Mouse (Mus musculus): Measurements from ENCODE around the gene Kcnip3. TPM values are rescaled to one million over a fixed set of nuclear protein-coding genes. Genes with fewer than 3 reads are reported as not detected.

Gene Kcnip3
- total and polyA plus RNA-seq, 2 experiments: 0.09 to 0.45 TPM

DNA sequence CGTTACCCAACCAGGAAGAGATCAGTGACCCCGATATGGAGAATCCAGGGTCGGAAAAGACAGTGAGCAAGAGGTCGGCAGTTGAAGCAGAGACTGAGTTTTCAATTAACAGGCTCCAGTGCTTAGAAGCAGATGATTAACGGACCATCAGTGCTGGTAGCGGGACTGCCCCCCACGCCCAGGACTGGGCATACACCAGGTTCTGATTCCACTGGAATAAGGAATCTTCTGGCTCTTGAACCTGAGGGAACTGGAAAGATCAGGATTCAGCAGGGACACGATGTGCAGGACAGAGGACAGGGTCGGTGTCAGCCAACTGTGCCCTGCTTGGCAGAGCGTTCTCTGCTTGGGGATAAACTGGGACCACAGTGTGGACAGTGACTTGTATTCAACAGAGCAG lies 106.1 kb downstream of the Kcnip3 start:
- TF ChIP-seq CTCF (IDR thresholded peaks at IDR 0.05; ENCODE audit: low read depth, low read length): no peak
- no peak for TF ChIP-seq POLR2A (IDR thresholded peaks at IDR 0.05; ENCODE audit: extremely low read depth, insufficient read depth, low read length)
- Histone ChIP-seq H3K27ac (replicated peaks; ENCODE audit: insufficient read depth, low read depth, low read length) (no peak overlapping the region), H3K79me2 (ENCODE audit: control insufficient read depth, insufficient read depth, low read length) (no peaks in the 10 kb centered on the region), H3K4me3 (ENCODE audit: insufficient read depth, low read depth, low read length) (no peak overlapping the region), H3K4me1 (ENCODE audit: control insufficient read depth, insufficient read depth, low read length) (no peaks in the 10 kb centered on the region), H3K9ac (ENCODE audit: low read depth, low read length) (no peak overlapping the region), H3K36me3 (ENCODE audit: control insufficient read depth, insufficient read depth, low read length) (no peaks in the 10 kb centered on the region), H3K27me3 (ENCODE audit: control insufficient read depth, insufficient read depth, low read length) (no peaks in the 10 kb centered on the region)
- WGBS: 34% methylated on average over 10 of the region's 10 CpGs
- peak; percentile 35 for DNase-seq (ENCODE audit: extremely low read depth, low read depth, low spot score)

DNA sequence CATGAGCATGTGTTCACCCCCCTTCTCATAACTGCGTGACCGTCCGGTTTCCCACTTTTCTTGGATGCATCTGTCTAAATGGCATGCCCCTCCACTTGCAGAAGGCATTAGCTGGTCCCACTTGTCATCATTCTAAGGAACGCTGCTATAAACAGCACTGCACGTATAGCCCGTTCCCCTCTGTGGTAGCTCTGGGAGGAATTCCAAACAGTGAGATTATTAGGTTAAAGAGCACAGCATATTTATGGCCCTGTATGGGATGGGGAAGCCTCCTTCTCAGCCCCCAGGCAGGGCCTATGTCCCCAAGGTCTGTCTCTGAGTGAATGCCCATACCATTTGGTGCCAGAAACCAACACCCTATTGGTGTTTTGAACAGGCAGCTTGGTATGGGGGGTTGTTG lies 110.8 kb downstream of the Kcnip3 start:
- WGBS: 92% methylated on average over 6 of the region's 6 CpGs
- Histone ChIP-seq H3K27me3 (ENCODE audit: control insufficient read depth, insufficient read depth, low read length) (no peaks in the 10 kb centered on the region), H3K4me1 (ENCODE audit: control insufficient read depth, insufficient read depth, low read length) (no peaks in the 10 kb centered on the region)

More for the DNA sequence above, 110.8 kb downstream of the Kcnip3 start:
- Histone ChIP-seq H3K4me3 (ENCODE audit: insufficient read depth, low read depth, low read length) (no peak overlapping the region), H3K79me2 (ENCODE audit: control insufficient read depth, insufficient read depth, low read length) (no peaks in the 10 kb centered on the region), H3K9ac (ENCODE audit: low read depth, low read length) (no peak overlapping the region), H3K27ac (replicated peaks; ENCODE audit: insufficient read depth, low read depth, low read length) (no peak overlapping the region), H3K36me3 (ENCODE audit: control insufficient read depth, insufficient read depth, low read length) (no peaks in the 10 kb centered on the region)
- TF ChIP-seq CTCF (IDR thresholded peaks at IDR 0.05; ENCODE audit: low read depth, low read length): no peak
- no peak for TF ChIP-seq POLR2A (IDR thresholded peaks at IDR 0.05; ENCODE audit: extremely low read depth, insufficient read depth, low read length)
- no peak for DNase-seq (ENCODE audit: extremely low read depth, low read depth, low spot score)

Other genes starting within 250 kb of the Kcnip3 start
- 0.37 and 1.2 TPM in 2 replicates for gene Dusp2, start 185.9 kb downstream of the Kcnip3 start, total RNA-seq (2014; rRNA removed)
- 0.45 and 0.83 TPM in 2 replicates for gene Dusp2, start 185.9 kb downstream of the Kcnip3 start, polyA plus RNA-seq (2012; rRNA removed)
- gene Astl, start 183.5 kb downstream of the Kcnip3 start, total RNA-seq (2014; rRNA removed): not detected in 2 replicates
- gene Astl, start 183.5 kb downstream of the Kcnip3 start, polyA plus RNA-seq (2012; rRNA removed): not detected in 2 replicates
- gene Adra2b, start 158.9 kb downstream of the Kcnip3 start, total RNA-seq (2014; rRNA removed): 2.5 and 4.0 TPM in 2 replicates
- 5.0 TPM in 2 replicates for gene Adra2b, start 158.9 kb downstream of the Kcnip3 start, polyA plus RNA-seq (2012; rRNA removed)
- gene Gpat2, start 96.9 kb downstream of the Kcnip3 start, total RNA-seq (2014; rRNA removed): 1.2 and 1.3 TPM in 2 replicates
- 2.1 and 2.2 TPM in 2 replicates for gene Gpat2, start 96.9 kb downstream of the Kcnip3 start, polyA plus RNA-seq (2012; rRNA removed)
- gene Fahd2a, start 77.5 kb downstream of the Kcnip3 start, total RNA-seq (2014; rRNA removed): 17.5 and 18.5 TPM in 2 replicates
- gene Fahd2a, start 77.5 kb downstream of the Kcnip3 start, polyA plus RNA-seq (2012; rRNA removed): 21.5 and 27.3 TPM in 2 replicates
- gene Prom2, start 19.4 kb upstream of the Kcnip3 start, total RNA-seq (2014; rRNA removed): 0.07 TPM in 1 of 2 replicates, not detected in the other
- gene Prom2, start 19.4 kb upstream of the Kcnip3 start, polyA plus RNA-seq (2012; rRNA removed): 5.9 TPM in 1 of 2 replicates, not detected in the other
- 2.9 and 3.1 TPM in 2 replicates for gene Zfp661, start 65.0 kb upstream of the Kcnip3 start, total RNA-seq (2014; rRNA removed)
- gene Zfp661, start 65.0 kb upstream of the Kcnip3 start, polyA plus RNA-seq (2012; rRNA removed): 2.3 TPM in 2 replicates
- gene Mrps5, start 65.1 kb upstream of the Kcnip3 start, total RNA-seq (2014; rRNA removed): 53.2 and 59.9 TPM in 2 replicates
- 47.1 and 59.8 TPM in 2 replicates for gene Mrps5, start 65.1 kb upstream of the Kcnip3 start, polyA plus RNA-seq (2012; rRNA removed)
- 0.34 and 0.65 TPM in 2 replicates for gene Mal, start 134.6 kb upstream of the Kcnip3 start, total RNA-seq (2014; rRNA removed)
- gene Mal, start 134.6 kb upstream of the Kcnip3 start, polyA plus RNA-seq (2012; rRNA removed): 0.05 and 0.15 TPM in 2 replicates
- gene Mall, start 207.8 kb upstream of the Kcnip3 start, total RNA-seq (2014; rRNA removed): not detected in 2 replicates
- gene Mall, start 207.8 kb upstream of the Kcnip3 start, polyA plus RNA-seq (2012; rRNA removed): 0.06 and 0.17 TPM in 2 replicates